Mouse (Mus musculus): ENCODE measurements around the gene Itga1. TPM values are rescaled to one million over a fixed set of nuclear protein-coding genes. Genes with fewer than 3 reads are reported as not detected.

Itga1 gene
- polyA plus RNA-seq, 1 experiment from 2014 or later, result 21.0 TPM

- no peak overlapping the region for H3K4me2 ChIP-seq (replicated peaks; ENCODE audit: low read depth, low read length)
- no peak overlapping the region for H3K27ac ChIP-seq (ENCODE audit: low read depth, low read length)
- no peaks in the 10 kb centered on the region for H3K27me3 ChIP-seq (ENCODE audit: control insufficient read depth, insufficient read depth, low read length)
- H3K4me3 ChIP-seq (ENCODE audit: low read length), result no peak overlapping the region
- ATAC-seq (ENCODE audit: low FRiP score, low TSS enrichment), result no peak
- H3K36me3 ChIP-seq (ENCODE audit: control insufficient read depth, insufficient read depth, low read length), result no peaks in the 10 kb centered on the region
- H3K4me1 ChIP-seq (ENCODE audit: control insufficient read depth, insufficient read depth, low read length), result no peaks in the 10 kb centered on the region
- no peak overlapping the region for H3K9ac ChIP-seq (ENCODE audit: low read depth, low read length)
- no peaks in the 10 kb centered on the region for H3K9me3 ChIP-seq (ENCODE audit: control insufficient read depth, low read length)
- 79% methylated on average over 5 of the region's 5 CpGs for WGBS
These were observed 186.0 kb downstream of the Itga1 start for GRCm38 (mm10) chr13:114915767-114916166.

DNA sequence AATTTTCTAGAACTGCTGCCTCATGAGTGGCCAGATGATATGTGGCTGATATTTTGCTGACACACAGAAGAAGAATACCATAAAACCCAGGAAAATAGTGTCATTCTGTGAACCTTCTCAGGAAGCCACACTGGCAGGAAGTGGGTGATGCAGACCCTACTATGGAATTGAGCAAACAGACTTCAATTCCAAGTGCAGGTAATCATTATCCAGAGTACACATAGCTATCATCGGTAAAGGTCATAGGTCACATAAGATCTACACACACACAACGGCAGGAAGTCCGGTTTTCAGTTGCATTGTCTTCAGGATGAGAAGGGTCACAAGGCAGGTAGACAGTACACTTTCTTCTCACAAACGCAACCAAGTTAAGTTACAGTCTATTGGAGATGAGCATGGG lies 186.8 kb downstream of the Itga1 start:
- Histone ChIP-seq H3K27ac (ENCODE audit: low read depth, low read length) (no peak overlapping the region), H3K9ac (ENCODE audit: low read depth, low read length) (no peak overlapping the region), H3K4me1 (ENCODE audit: control insufficient read depth, insufficient read depth, low read length) (no peaks in the 10 kb centered on the region), H3K9me3 (ENCODE audit: control insufficient read depth, low read length) (no peaks in the 10 kb centered on the region), H3K4me2 (replicated peaks; ENCODE audit: low read depth, low read length) (no peak overlapping the region), H3K36me3 (ENCODE audit: control insufficient read depth, insufficient read depth, low read length) (no peaks in the 10 kb centered on the region), H3K4me3 (ENCODE audit: low read length) (no peak overlapping the region), H3K27me3 (ENCODE audit: control insufficient read depth, insufficient read depth, low read length) (no peaks in the 10 kb centered on the region)
- 75% methylated on average over 4 of the region's 4 CpGs for WGBS
- ATAC-seq (ENCODE audit: low FRiP score, low TSS enrichment), result no peak

DNA sequence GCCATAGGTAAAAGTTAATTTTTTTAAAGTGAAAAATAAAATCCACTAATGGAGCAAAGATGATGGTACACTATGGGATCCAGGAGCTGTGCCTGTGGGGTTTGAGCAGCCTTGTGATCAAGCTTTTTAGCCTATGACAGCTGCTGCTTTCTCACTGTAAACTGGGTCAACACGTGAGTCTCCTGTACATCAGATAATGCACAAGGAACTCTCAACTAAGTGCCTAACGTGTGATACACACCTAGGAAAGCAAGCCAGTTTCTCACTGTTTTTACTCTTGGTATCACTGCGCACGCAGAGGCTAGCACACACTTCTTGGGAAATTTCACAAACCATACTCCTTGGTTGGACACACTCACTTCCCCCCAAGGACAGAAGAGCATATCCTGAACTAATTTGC lies 187.2 kb downstream of the Itga1 start:
- 85% methylated on average over 4 of the region's 4 CpGs for WGBS
- Histone ChIP-seq H3K27ac (ENCODE audit: low read depth, low read length) (no peak overlapping the region), H3K4me3 (ENCODE audit: low read length) (no peak overlapping the region), H3K9ac (ENCODE audit: low read depth, low read length) (no peak overlapping the region), H3K36me3 (ENCODE audit: control insufficient read depth, insufficient read depth, low read length) (no peaks in the 10 kb centered on the region), H3K27me3 (ENCODE audit: control insufficient read depth, insufficient read depth, low read length) (no peaks in the 10 kb centered on the region), H3K4me2 (replicated peaks; ENCODE audit: low read depth, low read length) (no peak overlapping the region), H3K4me1 (ENCODE audit: control insufficient read depth, insufficient read depth, low read length) (no peaks in the 10 kb centered on the region), H3K9me3 (ENCODE audit: control insufficient read depth, low read length) (no peaks in the 10 kb centered on the region)
- ATAC-seq (ENCODE audit: low FRiP score, low TSS enrichment), result no peak

DNA sequence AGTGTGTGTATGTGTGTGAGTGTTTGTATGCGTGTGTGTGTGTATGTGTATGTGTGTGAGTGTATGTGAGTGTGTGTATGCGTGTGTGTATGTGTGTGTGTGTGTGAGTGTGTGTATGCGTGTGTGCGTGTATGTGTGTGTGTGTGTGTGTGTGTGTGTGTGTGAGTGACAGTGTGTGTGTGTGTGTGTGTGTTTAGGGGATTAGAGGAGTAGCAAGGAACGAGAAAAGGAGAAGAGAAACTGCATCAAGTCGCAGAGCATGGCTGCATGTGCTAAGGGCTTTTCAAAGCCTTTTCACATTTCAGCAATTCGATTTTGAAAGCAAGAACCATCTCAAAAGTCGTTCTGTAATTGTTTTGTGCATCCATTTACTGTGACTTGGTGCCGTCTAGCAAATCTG lies 191.1 kb downstream of the Itga1 start:
- Histone ChIP-seq H3K36me3 (ENCODE audit: control insufficient read depth, insufficient read depth, low read length) (no peaks in the 10 kb centered on the region), H3K4me3 (ENCODE audit: low read length) (no peak overlapping the region), H3K9ac (ENCODE audit: low read depth, low read length) (no peak overlapping the region), H3K4me1 (ENCODE audit: control insufficient read depth, insufficient read depth, low read length) (no peaks in the 10 kb centered on the region), H3K4me2 (replicated peaks; ENCODE audit: low read depth, low read length) (no peak overlapping the region), H3K27ac (ENCODE audit: low read depth, low read length) (no peak overlapping the region), H3K27me3 (ENCODE audit: control insufficient read depth, insufficient read depth, low read length) (no peaks in the 10 kb centered on the region), H3K9me3 (ENCODE audit: control insufficient read depth, low read length) (no peaks in the 10 kb centered on the region)
- no peak for ATAC-seq (ENCODE audit: low FRiP score, low TSS enrichment)
- WGBS, result 87% methylated on average over 9 of the region's 9 CpGs

DNA sequence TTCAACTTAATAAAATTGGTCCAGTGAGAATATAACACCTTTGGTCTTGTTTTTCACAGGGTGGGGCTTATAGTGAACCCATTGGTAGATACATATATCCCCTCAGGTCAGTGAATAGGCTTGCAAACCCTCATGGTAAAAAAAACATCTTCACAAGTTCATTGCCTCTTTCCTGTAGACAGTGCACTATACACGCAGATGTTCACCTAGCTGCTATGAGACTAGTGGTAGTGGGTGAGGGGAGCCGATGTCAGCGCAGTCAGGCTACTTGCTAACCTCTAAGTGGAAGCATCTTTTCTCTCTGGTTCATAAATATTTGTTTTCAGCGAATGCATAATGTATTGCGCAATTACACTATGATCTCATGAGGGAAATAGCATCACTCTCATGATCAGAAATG lies 192.2 kb downstream of the Itga1 start:
- H3K4me1 ChIP-seq (ENCODE audit: control insufficient read depth, insufficient read depth, low read length), result no peaks in the 10 kb centered on the region
- no peak overlapping the region for H3K27ac ChIP-seq (ENCODE audit: low read depth, low read length)
- no peak overlapping the region for H3K4me3 ChIP-seq (ENCODE audit: low read length)
- H3K36me3 ChIP-seq (ENCODE audit: control insufficient read depth, insufficient read depth, low read length), result no peaks in the 10 kb centered on the region
- no peak overlapping the region for H3K4me2 ChIP-seq (replicated peaks; ENCODE audit: low read depth, low read length)
- H3K27me3 ChIP-seq (ENCODE audit: control insufficient read depth, insufficient read depth, low read length), result no peaks in the 10 kb centered on the region
- H3K9me3 ChIP-seq (ENCODE audit: control insufficient read depth, low read length), result no peaks in the 10 kb centered on the region
- no peak overlapping the region for H3K9ac ChIP-seq (ENCODE audit: low read depth, low read length)
- WGBS, result 94% methylated on average over 5 of the region's 5 CpGs
- ATAC-seq (ENCODE audit: low FRiP score, low TSS enrichment), result no peak

DNA sequence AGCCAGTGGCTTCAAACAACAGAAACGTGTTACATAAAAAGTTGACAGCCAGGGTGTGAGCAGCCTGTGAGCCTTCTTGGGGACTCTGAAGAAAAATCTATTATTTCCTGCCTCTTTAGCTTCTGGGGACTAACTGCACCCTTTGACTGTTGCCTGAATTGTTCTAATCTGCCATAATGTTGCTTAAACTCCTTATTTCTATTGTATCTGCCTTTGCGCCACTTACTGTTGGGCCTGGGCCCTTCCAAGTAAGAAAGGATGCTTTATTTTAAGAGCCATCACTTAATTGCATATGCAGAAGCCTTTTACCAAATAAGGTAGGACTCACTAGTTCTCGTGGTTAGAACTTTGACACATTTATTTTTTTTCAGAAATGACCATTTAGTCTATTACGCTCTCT lies 193.9 kb downstream of the Itga1 start:
- Histone ChIP-seq H3K9me3 (ENCODE audit: control insufficient read depth, low read length) (no peaks in the 10 kb centered on the region), H3K27me3 (ENCODE audit: control insufficient read depth, insufficient read depth, low read length) (no peaks in the 10 kb centered on the region), H3K4me1 (ENCODE audit: control insufficient read depth, insufficient read depth, low read length) (no peaks in the 10 kb centered on the region), H3K36me3 (ENCODE audit: control insufficient read depth, insufficient read depth, low read length) (no peaks in the 10 kb centered on the region), H3K9ac (ENCODE audit: low read depth, low read length) (no peak overlapping the region), H3K4me2 (replicated peaks; ENCODE audit: low read depth, low read length) (no peak overlapping the region), H3K4me3 (ENCODE audit: low read length) (no peak overlapping the region), H3K27ac (ENCODE audit: low read depth, low read length) (no peak overlapping the region)
- no peak for ATAC-seq (ENCODE audit: low FRiP score, low TSS enrichment)
- 78% methylated on average over 4 of the region's 4 CpGs for WGBS

Other genes starting within 250 kb of the Itga1 start
- gene Itga2, start 169.9 kb downstream of the Itga1 start, polyA plus RNA-seq (2014; fragmentation: Nextera tagmentation; extraction: Ambion mirVana), result 2.4 and 3.7 TPM in 2 replicates
- gene Pelo, start 11.8 kb downstream of the Itga1 start, polyA plus RNA-seq (2014; fragmentation: Nextera tagmentation; extraction: Ambion mirVana), result 7.0 and 8.8 TPM in 2 replicates
- 5.7 and 9.3 TPM in 2 replicates for gene Gm49395, start within 50 bp of the Itga1 start, polyA plus RNA-seq (2014; fragmentation: Nextera tagmentation; extraction: Ambion mirVana)